Mouse (Mus musculus) neural tube, embryonic 12.5 days (tissue): ENCODE results near the gene Ints1. TPM values are rescaled to one million over a fixed set of nuclear protein-coding genes. Genes with fewer than 3 reads are reported as not detected.

Experiments used
- ATAC-seq: fragments of 200-750 bp; cut with Nextera tagmentation; 2 replicates; pipeline ENCODE4 v1.8.0; 2017; ENCODE audit warnings: low read depth, mild to moderate bottlenecking, moderate TSS enrichment, moderate library complexity; ENCODE audit not compliant: low FRiP score
- H3K27ac ChIP-seq: fragments of 300-500 bp; sonication (generic); 2 replicates; pipeline ENCODE4 v1.5.1; 2016
- H3K27me3 ChIP-seq: fragments of 300-500 bp; sonication (generic); replicated peaks from 2 replicates; pipeline ENCODE4 v1.6.1; 2016; ENCODE audit warnings: mild to moderate bottlenecking
- H3K36me3 ChIP-seq: fragments of 300-500 bp; sonication (generic); 2 replicates; pipeline ENCODE4 v1.6.1; 2016; ENCODE audit warnings: mild to moderate bottlenecking
- H3K4me1 ChIP-seq: fragments of 300-500 bp; sonication (generic); 2 replicates; pipeline ENCODE4 v1.6.1; 2016
- H3K4me2 ChIP-seq: fragments of 300-500 bp; sonication (generic); replicated peaks from 2 replicates; pipeline ENCODE4 v1.6.1; 2016; ENCODE audit warnings: mild to moderate bottlenecking
- H3K4me3 ChIP-seq: fragments of 300-500 bp; sonication (generic); 2 replicates; pipeline ENCODE4 v1.5.1; 2016
- H3K9ac ChIP-seq: fragments of 300-500 bp; sonication (generic); 2 replicates; pipeline ENCODE4 v1.6.1; 2016; ENCODE audit warnings: mild to moderate bottlenecking
- H3K9me3 ChIP-seq: fragments of 300-500 bp; sonication (generic); 2 replicates; pipeline ENCODE4 v1.6.1; 2016; ENCODE audit warnings: mild to moderate bottlenecking
- WGBS: fragments of 180-500 bp; shearing (Covaris S2); methylation state at CpG from one replicate; pipeline ENCODE4 v1.1.7; 2016; 5-methylcytosine and 5-hydroxymethylcytosine counted together
- polyA plus RNA-seq: library from polyadenylated mRNA; unstranded; fragments of >200 nt; fragmentation: Nextera tagmentation; extraction: Ambion mirVana; gene quantifications from 2 replicates; pipeline ENCODE4 v1.2.1, GENCODE M21; 2016

The Ints1 gene
- polyA plus RNA-seq, result 33.7 and 34.3 TPM in 2 replicates

GRCm38 (mm10) chr5:139775216-139775926 lies at the start of gene Ints1:
Ints1 (minus strand) TSS chr5:139775674.
- Histone ChIP-seq H3K36me3 (peaks cover 36% of the 10 kb centered on the region), H3K4me2 (peak within 1 kb of the TSS; percentile 97), H3K4me1 (peaks cover 13% of the 10 kb centered on the region), H3K9ac (peak within 1 kb of the TSS; percentile 86), H3K27me3 (no peaks in the 10 kb centered on the region), H3K9me3 (no peaks in the 10 kb centered on the region), H3K4me3 (peak within 1 kb of the TSS; percentile 98), H3K27ac (peak within 1 kb of the TSS; percentile 15; the same call in 1 of the 2 replicates)
- under 1% methylated on average over 55 of the region's 55 CpGs for WGBS
- ATAC-seq, result peak; percentile 89

DNA sequence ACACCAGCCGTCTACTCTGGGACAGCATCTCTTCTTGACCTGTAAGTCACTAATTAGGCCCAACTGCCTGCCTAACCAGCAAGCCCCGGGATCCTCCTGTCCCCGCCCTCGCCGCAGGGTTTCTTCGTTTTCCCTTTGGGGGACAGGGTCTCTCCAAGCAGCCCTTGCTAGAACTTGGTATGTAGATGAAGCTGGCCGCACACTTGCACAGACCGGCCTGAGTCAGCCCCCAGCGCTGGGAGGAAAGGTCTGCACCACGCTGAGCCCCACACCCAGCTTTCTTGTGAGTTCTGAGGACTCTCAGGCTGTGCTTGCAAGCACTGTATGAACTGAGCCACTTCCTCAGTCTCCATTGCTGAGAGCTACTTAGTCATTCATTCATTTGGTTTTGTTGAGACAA lies 49.1 kb upstream of the Ints1 start:
- Histone ChIP-seq H3K9ac (no peak overlapping the region), H3K9me3 (no peaks in the 10 kb centered on the region), H3K4me1 (peaks cover 23% of the 10 kb centered on the region), H3K4me2 (no peak overlapping the region), H3K27ac (no peak overlapping the region), H3K36me3 (peaks cover 24% of the 10 kb centered on the region), H3K27me3 (no peaks in the 10 kb centered on the region), H3K4me3 (no peak overlapping the region)
- ATAC-seq, result no peak
- 92% methylated on average over 10 of the region's 10 CpGs for WGBS

DNA sequence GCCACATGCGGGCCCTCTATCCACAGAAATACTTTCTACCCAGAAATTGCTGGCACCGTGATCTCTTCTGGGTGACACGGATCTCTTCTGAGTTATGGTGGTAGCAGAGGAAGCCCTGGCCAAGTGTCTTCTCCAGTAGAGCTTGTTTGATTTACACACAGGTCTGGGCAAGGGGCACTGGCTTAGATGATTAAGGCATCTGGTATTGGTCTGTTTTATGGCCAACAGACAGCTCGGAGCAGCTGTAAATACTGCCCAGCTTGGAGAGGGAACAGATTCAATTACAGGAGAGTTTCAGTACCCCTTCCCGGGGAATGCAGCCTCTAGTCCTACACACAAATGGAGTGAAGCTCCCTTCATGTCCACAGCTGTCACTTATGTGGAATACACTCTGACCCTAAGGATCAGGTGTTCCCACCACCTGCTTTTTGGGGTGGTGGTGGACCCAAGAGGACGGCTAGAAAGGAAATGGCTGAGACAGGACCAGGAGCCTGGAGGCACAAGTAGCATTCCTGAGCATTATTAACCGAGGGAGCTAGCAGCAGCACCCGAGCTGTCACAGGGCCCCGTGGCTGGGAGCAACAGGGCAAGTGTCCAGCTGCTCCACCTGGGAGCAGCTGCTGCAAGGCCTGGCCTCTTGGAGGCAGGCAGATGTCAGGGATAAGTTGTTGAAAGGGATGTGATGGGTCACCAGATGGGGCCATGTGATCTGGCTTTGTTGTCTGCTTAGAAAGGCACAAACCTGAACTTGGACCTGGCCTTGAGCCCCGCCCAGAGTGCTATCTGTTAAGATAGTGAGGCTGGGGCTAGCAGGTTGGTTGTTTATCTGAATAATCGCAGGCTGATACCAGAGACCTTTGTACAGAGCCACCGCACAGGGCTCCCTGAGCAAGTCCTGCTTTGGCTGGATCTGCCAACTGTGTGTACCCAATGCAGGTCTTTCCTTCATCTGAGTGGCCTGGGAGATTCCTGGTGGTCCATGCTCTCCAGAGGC lies 46.3 kb upstream of the Ints1 start:
- H3K36me3 ChIP-seq, result peaks cover 24% of the 10 kb centered on the region
- H3K27ac ChIP-seq, result no peak overlapping the region
- 70% methylated on average over 12 of the region's 12 CpGs for WGBS

GRCm38 (mm10) chr5:139819538-139820181 lies 44.2 kb upstream of the Ints1 start, which contains the start of gene Tmem184a:
Tmem184a (minus strand) TSS chr5:139819917.
- peaks cover 10% of the 10 kb centered on the region; the same call in 1 of the 2 replicates for H3K4me1 ChIP-seq
- H3K36me3 ChIP-seq, result peaks cover 24% of the 10 kb centered on the region
- no peak within 1 kb of the TSS for H3K4me2 ChIP-seq
- no peak within 1 kb of the TSS for H3K27ac ChIP-seq
- H3K27me3 ChIP-seq, result peaks cover 11% of the 10 kb centered on the region
- no peak within 1 kb of the TSS for H3K9ac ChIP-seq
- ATAC-seq, result no peak
- H3K9me3 ChIP-seq, result no peaks in the 10 kb centered on the region
- 86% methylated on average over 9 of the region's 9 CpGs for WGBS
- H3K4me3 ChIP-seq, result no peak within 1 kb of the TSS

More for the DNA sequence above, 46.3 kb upstream of the Ints1 start:
- Histone ChIP-seq H3K9ac (no peak overlapping the region), H3K4me3 (no peak overlapping the region), H3K4me1 (peaks cover 23% of the 10 kb centered on the region), H3K9me3 (no peaks in the 10 kb centered on the region), H3K4me2 (no peak overlapping the region), H3K27me3 (no peaks in the 10 kb centered on the region)
- no peak for ATAC-seq

DNA sequence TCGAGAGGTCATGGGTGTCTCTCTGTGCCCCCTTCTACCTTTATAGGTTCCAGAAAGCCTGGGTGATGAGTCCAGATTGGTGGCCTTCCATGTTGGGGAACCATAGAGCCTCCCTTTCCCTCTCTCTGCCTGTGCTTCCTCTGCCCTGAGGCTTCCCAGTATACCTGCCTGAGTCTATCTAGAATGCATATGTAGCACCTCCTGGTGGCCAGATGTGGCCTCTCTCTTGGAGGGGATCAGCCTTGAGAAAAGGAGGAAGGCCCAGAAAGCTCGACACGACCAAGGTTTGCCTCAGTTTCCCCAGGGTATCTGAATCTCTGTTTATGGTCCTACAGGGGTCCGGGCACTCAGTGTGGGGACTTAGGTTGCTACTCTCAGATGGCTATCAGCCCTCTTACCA lies 43.3 kb upstream of the Ints1 start:
- no peak overlapping the region for H3K4me3 ChIP-seq
- no peak overlapping the region for H3K27ac ChIP-seq
- H3K9me3 ChIP-seq, result no peaks in the 10 kb centered on the region
- no peak overlapping the region for H3K4me2 ChIP-seq
- H3K27me3 ChIP-seq, result peaks cover 20% of the 10 kb centered on the region
- peaks cover 20% of the 10 kb centered on the region for H3K36me3 ChIP-seq
- 54% methylated on average over 4 of the region's 4 CpGs for WGBS
- H3K4me1 ChIP-seq, result peaks cover 12% of the 10 kb centered on the region
- no peak overlapping the region for H3K9ac ChIP-seq
- ATAC-seq, result no peak

DNA sequence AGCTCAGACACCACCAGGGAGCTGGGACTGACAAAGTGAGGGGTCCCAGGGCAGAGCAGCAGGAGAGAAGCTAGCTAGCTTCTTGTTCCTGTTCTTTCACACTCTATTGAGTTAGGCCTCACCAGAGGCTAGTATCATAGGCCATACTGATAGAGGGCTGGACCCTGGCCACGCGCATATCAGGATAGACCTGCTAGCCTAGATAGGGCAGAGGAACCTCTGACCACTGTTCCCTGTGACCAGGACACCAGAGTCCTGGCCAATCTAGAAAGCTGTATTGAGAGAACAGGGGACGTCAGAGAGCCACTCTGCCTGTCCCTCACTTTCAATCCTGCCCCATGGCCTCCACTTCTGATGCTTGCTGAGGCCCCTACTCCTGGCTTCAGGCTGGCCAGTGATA lies 42.6 kb upstream of the Ints1 start:
- H3K27me3 ChIP-seq, result peaks cover 27% of the 10 kb centered on the region
- no peak overlapping the region for H3K4me2 ChIP-seq
- ATAC-seq, result no peak
- H3K9ac ChIP-seq, result no peak overlapping the region
- H3K4me1 ChIP-seq, result peaks cover 12% of the 10 kb centered on the region
- H3K4me3 ChIP-seq, result no peak overlapping the region
- H3K27ac ChIP-seq, result no peak overlapping the region
- H3K9me3 ChIP-seq, result no peaks in the 10 kb centered on the region
- WGBS, result 84% methylated on average over 3 of the region's 3 CpGs
- peaks cover 12% of the 10 kb centered on the region for H3K36me3 ChIP-seq

DNA sequence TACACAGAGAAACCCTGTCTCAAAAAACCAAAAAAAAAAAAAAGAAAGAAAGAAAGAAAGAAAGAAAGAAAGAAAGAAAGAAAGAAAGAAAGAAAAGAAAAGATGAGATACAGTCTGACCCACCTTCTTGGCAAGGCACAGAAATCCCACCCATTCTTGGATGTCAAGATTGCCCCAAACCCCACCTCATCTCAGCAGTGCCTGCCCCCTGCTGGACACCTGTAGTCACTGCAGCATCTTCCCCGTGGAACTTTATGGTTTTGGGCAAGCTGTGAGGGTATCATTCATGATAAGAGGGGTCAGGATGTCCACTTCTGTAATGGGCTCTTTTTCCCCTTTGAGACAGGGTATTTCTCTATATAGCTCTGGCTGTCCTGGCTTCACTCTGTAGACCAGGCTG lies 41.8 kb upstream of the Ints1 start:
- peaks cover 8% of the 10 kb centered on the region for H3K4me1 ChIP-seq
- H3K36me3 ChIP-seq, result peaks cover 5% of the 10 kb centered on the region
- H3K4me3 ChIP-seq, result no peak overlapping the region
- H3K4me2 ChIP-seq, result no peak overlapping the region
- no peak for ATAC-seq
- no peak overlapping the region for H3K9ac ChIP-seq
- no peaks in the 10 kb centered on the region for H3K9me3 ChIP-seq
- no peak overlapping the region for H3K27ac ChIP-seq
- peaks cover 32% of the 10 kb centered on the region for H3K27me3 ChIP-seq
- WGBS, result 4% methylated on average over 1 of the region's 1 CpGs

GRCm38 (mm10) chr5:139816445-139816844 lies 41.0 kb upstream of the Ints1 start:
- peaks cover 32% of the 10 kb centered on the region for H3K27me3 ChIP-seq
- no peak overlapping the region for H3K4me2 ChIP-seq
- H3K9ac ChIP-seq, result no peak overlapping the region

GRCm38 (mm10) chr5:139815964-139816363 lies 40.5 kb upstream of the Ints1 start:
- no peaks in the 10 kb centered on the region for H3K36me3 ChIP-seq
- 85% methylated on average over 6 of the region's 6 CpGs for WGBS
- no peak overlapping the region for H3K4me3 ChIP-seq
- ATAC-seq, result no peak
- H3K4me2 ChIP-seq, result no peak overlapping the region
- no peaks in the 10 kb centered on the region for H3K9me3 ChIP-seq
- no peak overlapping the region for H3K27ac ChIP-seq
- H3K27me3 ChIP-seq, result peaks cover 32% of the 10 kb centered on the region
- H3K4me1 ChIP-seq, result peaks cover 4% of the 10 kb centered on the region
- no peak overlapping the region for H3K9ac ChIP-seq

More at GRCm38 (mm10) chr5:139816445-139816844, 41.0 kb upstream of the Ints1 start:
- Histone ChIP-seq H3K27ac (no peak overlapping the region), H3K4me3 (no peak overlapping the region), H3K9me3 (no peaks in the 10 kb centered on the region), H3K4me1 (peaks cover 4% of the 10 kb centered on the region), H3K36me3 (no peaks in the 10 kb centered on the region)
- ATAC-seq, result no peak

DNA sequence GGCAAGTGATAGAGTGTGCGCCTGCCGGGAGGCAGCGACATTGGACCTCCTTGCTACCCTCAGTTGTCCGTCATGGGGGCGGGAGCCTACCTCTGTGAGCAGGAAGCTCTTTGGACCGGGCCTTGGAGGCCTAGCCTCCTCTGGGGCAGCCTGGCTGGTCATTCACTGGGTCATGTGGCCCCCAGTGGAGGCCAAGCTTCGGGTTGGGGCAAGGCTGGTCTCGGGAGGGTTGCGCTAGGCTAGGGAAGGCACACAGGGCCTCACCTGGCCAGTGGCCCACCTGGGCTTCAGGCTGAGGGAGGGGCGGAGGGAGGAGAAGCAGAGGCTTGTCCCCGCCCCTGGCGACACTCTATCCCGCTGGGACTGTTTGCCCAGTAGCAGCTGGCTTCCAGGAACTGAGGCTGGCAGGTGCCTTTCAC lies 38.5 kb upstream of the Ints1 start:
- Histone ChIP-seq H3K4me2 (no peak overlapping the region), H3K9me3 (no peaks in the 10 kb centered on the region), H3K36me3 (no peaks in the 10 kb centered on the region), H3K4me3 (no peak overlapping the region), H3K27ac (no peak overlapping the region), H3K9ac (0 out of 2 replicates have a peak overlapping the region, but pooled peaks have one; percentile 8), H3K27me3 (peaks cover 32% of the 10 kb centered on the region), H3K4me1 (peaks cover 4% of the 10 kb centered on the region)
- WGBS, result 11% methylated on average over 13 of the region's 13 CpGs
- no peak for ATAC-seq

GRCm38 (mm10) chr5:139813126-139813490 lies 37.6 kb upstream of the Ints1 start:
- Histone ChIP-seq H3K4me3 (no peak overlapping the region), H3K9me3 (no peaks in the 10 kb centered on the region), H3K9ac (no peak overlapping the region), H3K4me2 (no peak overlapping the region), H3K27ac (no peak overlapping the region), H3K4me1 (peaks cover 4% of the 10 kb centered on the region), H3K27me3 (peaks cover 32% of the 10 kb centered on the region), H3K36me3 (no peaks in the 10 kb centered on the region)
- WGBS, result 46% methylated on average over 10 of the region's 10 CpGs
- no peak for ATAC-seq
